Mouse (Mus musculus): ENCODE measurements around the gene Nr2e3.
"Not testable (repeated sequence)": the region's sequence is repeated elsewhere in the genome, so short reads cannot be mapped to it uniquely, and the experiment has no call there.

Nr2e3 gene

DNA sequence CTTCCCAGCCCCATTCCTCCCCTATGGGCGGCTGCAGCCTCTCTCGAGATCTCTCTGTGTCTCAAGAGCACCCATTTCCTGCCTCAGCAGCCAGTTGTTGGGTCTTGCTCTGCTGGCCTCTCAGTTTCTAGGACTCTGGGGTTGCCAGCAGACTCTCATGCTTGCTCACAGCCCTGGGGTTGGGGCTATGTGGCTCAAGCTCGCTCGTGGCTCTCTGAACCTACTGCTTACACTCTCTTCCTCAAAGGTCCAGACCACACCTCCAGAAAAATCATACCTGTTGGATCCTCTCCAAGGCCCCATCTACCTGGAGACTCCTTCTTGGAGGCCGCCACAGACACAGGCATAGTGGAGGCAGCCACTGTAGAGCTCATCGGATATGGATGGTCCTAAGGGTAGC is 10.9 kb downstream of the Nr2e3 start:
- DNase-seq: peak in 1 of 2 experiments; percentile 0

DNA sequence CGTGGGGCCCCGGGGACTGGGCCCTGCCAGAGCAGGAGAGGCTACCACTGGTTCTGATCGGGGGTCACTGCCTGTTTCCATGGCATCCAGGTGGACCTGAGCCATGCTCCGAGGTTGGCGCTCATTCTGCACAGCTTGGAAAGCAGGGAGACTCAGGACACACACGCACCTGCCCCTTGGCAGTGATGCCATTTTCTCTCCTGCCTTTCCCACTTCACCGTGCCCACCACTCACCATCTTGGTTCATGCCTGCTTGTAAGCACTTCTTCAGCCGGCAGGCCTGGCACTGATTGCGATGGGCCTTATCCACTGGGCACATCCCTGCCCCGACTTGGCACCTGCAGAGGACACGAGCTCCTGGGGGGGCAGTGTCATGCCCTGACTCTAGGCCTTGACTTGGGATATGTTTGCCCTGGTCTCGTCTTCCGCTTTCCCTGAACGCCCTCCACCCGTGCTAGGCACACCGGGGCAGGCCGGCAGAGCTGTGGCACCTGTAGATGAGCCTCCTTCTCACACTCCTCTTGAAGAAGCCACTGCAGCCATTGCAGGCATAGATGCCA is 11.7 kb downstream of the Nr2e3 start:
- no peak for DNase-seq

- DNase-seq: peak in 1 of 2 experiments; percentile 1
Measured at GRCm38 (mm10) chr9:59948226-59948625, 12.2 kb downstream of the Nr2e3 start.

- peak in 1 of 2 experiments; percentile 1 for DNase-seq
Measured at GRCm38 (mm10) chr9:59947271-59947670, 13.2 kb downstream of the Nr2e3 start.

GRCm38 (mm10) chr9:59945241-59945640 is 15.2 kb downstream of the Nr2e3 start:
- DNase-seq: no peak

- no peak for DNase-seq
Measured at GRCm38 (mm10) chr9:59943826-59944225, 16.6 kb downstream of the Nr2e3 start.

DNA sequence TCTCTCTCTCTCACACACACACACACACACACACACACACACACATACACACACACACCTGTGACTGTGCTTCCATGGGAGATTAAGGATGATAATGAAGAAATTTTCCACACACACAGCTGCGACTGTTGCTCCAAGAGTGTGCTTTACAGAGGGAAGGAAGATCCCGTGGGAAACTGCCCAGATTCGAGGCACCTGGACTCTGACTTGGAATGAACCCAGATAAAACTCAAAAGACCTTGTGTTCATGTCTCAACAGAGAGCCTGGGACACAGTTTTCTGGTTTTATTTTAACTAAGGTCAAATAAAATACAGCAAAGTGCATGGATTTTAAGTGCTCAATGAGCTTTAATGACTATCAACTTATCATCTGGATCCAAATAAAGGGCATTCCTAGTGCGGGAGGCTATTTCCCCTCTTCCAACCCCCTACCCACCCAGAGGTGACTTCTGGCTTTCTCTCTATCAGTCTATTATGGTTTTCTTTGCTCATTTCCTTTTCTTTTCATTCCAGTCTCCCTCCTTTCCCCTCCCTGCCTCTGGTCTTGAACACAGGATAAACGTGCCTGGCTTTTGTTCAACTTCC is 17.9 kb downstream of the Nr2e3 start:
- DNase-seq: peak in 1 of 2 experiments; percentile 3

GRCm38 (mm10) chr9:59941885-59942350 is 18.5 kb downstream of the Nr2e3 start:
- DNase-seq: peak in 1 of 2 experiments; percentile 7

GRCm38 (mm10) chr9:59940913-59941884 is 19.3 kb downstream of the Nr2e3 start:
- no peak for DNase-seq

DNA sequence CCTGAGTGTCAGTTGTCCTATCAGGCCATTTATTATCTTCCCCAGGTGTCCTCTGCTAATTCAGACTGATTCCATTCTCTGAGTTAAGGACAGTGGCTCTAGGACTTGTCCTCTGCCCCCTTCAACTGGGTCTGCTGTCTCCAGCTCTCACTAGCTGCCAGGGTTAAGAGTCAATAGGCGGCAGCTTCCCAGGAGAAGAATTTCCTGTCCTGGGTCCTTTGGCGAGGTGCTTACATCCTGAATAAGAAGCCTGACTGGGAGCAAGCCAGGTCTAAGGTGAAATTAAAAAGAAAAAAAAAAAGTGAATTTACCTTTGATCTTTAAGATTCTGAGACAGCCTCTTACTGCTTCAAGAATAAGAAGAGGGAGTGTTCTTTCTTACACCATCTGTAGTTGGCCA is 20.8 kb downstream of the Nr2e3 start:
- DNase-seq: no peak

DNA sequence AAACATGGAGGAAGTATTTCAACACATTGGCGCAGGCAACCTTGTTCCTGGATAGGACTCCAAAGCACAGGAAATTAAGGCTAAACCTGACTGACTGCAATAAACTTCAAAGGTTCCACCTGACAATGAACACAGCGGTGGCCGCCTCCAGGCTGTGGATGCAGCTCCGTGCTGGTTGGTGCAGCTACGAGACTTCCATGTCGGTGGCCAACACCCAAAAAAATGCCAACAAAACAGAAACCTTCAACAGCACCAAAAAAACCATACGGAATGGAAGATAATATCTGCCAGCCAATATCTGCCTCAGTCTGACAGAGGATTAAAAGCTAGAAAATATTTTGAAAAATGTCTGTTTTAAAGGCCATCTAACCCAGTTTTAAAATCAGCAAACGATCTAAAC is 21.9 kb downstream of the Nr2e3 start:
- peak in 1 of 2 experiments; percentile 2 for DNase-seq

- DNase-seq: not testable (repeated sequence)
Measured at GRCm38 (mm10) chr9:59935866-59936265, 24.6 kb downstream of the Nr2e3 start.

GRCm38 (mm10) chr9:59930248-59930647 is 30.2 kb downstream of the Nr2e3 start:
- no peak for DNase-seq

DNA sequence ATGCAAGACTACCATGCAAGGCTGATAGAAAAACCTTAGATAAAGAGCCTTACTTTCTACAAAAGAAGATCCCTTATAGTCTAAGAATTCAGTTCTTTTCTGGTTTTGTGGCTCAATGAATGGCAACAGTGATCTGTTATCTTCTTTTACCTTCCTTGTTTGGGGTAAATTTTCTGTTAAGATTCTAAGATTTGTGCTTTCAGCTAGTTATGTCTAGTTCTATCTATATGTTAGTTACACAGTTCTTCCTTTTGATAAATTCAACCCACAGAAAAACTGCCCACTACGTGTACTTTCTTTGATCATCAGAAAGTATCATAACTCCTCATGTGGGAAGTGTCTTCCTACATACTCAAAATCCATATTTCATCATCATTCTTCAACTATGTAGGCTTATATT is 45.7 kb downstream of the Nr2e3 start:
- DNase-seq: no peak

DNA sequence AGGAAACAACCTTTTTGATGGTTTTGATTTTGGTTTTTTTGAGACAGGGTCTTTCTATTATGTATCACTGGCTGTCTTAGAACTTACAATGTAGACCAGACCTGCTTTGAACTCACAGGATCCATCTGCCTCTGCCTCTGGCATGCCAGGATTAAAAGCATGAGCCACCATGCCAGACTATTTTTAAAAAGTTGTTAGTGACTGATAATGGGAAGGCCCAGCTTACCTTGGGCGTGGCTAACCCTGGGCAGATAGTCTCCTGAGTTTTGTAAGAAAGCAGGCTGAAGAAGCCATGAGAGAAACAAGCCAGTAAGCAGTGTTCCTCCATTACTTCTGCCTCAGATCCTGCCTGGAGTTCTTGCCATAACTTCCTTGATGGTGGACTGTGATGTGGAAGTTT is 57.1 kb downstream of the Nr2e3 start:
- no peak for DNase-seq

Data from kidney, postnatal 4 days (tissue).